Mouse (Mus musculus): ENCODE results near the gene Sart1. TPM values are rescaled to one million over a fixed set of nuclear protein-coding genes. Genes with fewer than 3 reads are reported as not detected.

Sart1 gene
- polyA plus RNA-seq, 1 experiment, result 48.9 TPM

DNA sequence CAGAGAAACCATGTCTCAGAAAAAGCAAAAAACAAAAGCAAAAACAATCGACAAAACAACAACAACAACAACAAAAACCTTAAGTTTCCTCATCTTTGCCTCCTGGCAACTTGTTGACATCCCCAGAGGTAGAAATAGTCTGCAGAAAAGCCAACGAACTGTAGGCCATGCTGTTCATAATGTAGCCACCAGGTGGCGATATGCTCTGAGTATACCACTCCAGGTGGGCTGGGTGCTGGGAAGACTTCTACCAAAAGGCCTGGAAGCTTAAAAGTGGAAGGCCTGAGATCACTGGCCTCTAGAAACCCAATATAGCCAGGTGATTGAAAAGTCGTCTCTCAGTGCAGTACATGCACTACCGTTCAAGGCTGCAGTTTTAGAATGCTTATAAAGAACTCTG lies 50.5 kb downstream of the Sart1 start:
- WGBS, result 22% methylated on average over 5 of the region's 5 CpGs
- no peaks in the 10 kb centered on the region for H3K36me3 ChIP-seq (ENCODE audit: control insufficient read depth, insufficient read depth, low read length)
- H3K4me3 ChIP-seq (ENCODE audit: control insufficient read depth, insufficient read depth, low read length), result no peak overlapping the region
- no peaks in the 10 kb centered on the region for H3K27me3 ChIP-seq (ENCODE audit: control insufficient read depth, insufficient read depth, low read length)
- peak; percentile 76 for DNase-seq
- H3K4me1 ChIP-seq (replicated peaks; ENCODE audit: control insufficient read depth, insufficient read depth, low read length), result no peaks in the 10 kb centered on the region
- TF ChIP-seq POLR2A (IDR thresholded peaks at IDR 0.05; ENCODE audit: control insufficient read depth, extremely low read depth, insufficient read depth, low read length, poor library complexity), result no peak
- no peak for TF ChIP-seq CTCF (IDR thresholded peaks at IDR 0.05; ENCODE audit: borderline replicate concordance, control insufficient read depth, extremely low read depth, insufficient read depth, low read length, poor library complexity)
- H3K27ac ChIP-seq (ENCODE audit: control insufficient read depth, insufficient read depth, low read length), result no peak overlapping the region

DNA sequence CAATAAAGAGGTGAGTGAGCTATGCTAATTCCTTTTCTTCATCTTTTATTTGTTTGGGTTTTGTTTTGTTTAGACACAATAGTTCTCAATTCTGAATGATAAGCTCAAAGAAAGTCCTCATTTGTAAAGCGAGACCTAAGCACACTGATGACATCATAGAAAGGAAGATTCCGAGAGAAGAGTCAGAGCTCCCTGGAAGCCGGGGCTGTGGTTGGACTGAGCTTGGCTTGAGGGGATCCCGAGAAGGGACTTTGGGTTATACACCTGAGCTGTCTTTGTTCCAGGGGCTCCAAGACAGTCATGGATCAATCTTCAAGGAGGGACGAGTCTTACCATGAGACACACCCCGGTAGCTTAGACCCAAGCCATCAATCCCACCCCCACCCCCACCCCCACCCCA lies 53.1 kb downstream of the Sart1 start, which contains the start of gene Catsper1:
TSS of gene Catsper1 (plus strand) at position 301 of the 400 bp plus-strand sequence.
- WGBS, result 95% methylated on average over 6 of the region's 6 CpGs
- H3K27ac ChIP-seq (ENCODE audit: control insufficient read depth, insufficient read depth, low read length), result no peak within 1 kb of the TSS
- DNase-seq, result no peak
- TF ChIP-seq POLR2A (IDR thresholded peaks at IDR 0.05; ENCODE audit: control insufficient read depth, extremely low read depth, insufficient read depth, low read length, poor library complexity) (no peak), CTCF (IDR thresholded peaks at IDR 0.05; ENCODE audit: borderline replicate concordance, control insufficient read depth, extremely low read depth, insufficient read depth, low read length, poor library complexity) (no peak)
- H3K36me3 ChIP-seq (ENCODE audit: control insufficient read depth, insufficient read depth, low read length), result no peaks in the 10 kb centered on the region
- no peaks in the 10 kb centered on the region for H3K4me1 ChIP-seq (replicated peaks; ENCODE audit: control insufficient read depth, insufficient read depth, low read length)
- H3K27me3 ChIP-seq (ENCODE audit: control insufficient read depth, insufficient read depth, low read length), result no peaks in the 10 kb centered on the region; the same call in 1 of the 2 replicates
- H3K4me3 ChIP-seq (ENCODE audit: control insufficient read depth, insufficient read depth, low read length), result no peak within 1 kb of the TSS

DNA sequence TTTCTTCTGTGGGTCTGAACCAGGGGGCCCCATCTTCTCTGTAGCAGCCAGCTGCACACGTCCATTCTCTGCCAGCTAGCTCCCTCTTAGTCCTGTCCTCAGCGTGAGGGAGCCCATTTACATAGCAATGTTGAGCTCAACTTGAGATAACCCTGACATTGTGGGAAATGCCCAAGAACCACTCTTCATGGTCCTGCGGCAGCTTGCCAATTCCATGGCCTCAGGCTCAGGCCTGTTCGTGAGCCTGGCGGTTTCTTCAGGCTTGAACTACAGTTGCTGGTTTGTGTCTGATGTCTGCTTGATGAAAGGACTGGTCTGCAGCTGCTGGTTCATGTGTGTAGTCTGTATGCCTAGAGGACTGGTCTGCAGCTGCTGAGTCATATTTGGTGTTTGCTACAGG lies 53.8 kb downstream of the Sart1 start:
- TF ChIP-seq POLR2A (IDR thresholded peaks at IDR 0.05; ENCODE audit: control insufficient read depth, extremely low read depth, insufficient read depth, low read length, poor library complexity), result no peak
- no peak for TF ChIP-seq CTCF (IDR thresholded peaks at IDR 0.05; ENCODE audit: borderline replicate concordance, control insufficient read depth, extremely low read depth, insufficient read depth, low read length, poor library complexity)
- Histone ChIP-seq H3K36me3 (ENCODE audit: control insufficient read depth, insufficient read depth, low read length) (no peaks in the 10 kb centered on the region), H3K4me1 (replicated peaks; ENCODE audit: control insufficient read depth, insufficient read depth, low read length) (no peaks in the 10 kb centered on the region), H3K4me3 (ENCODE audit: control insufficient read depth, insufficient read depth, low read length) (no peak overlapping the region), H3K27me3 (ENCODE audit: control insufficient read depth, insufficient read depth, low read length) (no peaks in the 10 kb centered on the region; the same call in 1 of the 2 replicates), H3K27ac (ENCODE audit: control insufficient read depth, insufficient read depth, low read length) (no peak overlapping the region)
- no peak for DNase-seq
- 91% methylated on average over 5 of the region's 5 CpGs for WGBS

- no peaks in the 10 kb centered on the region; the same call in 1 of the 2 replicates for H3K27me3 ChIP-seq (ENCODE audit: control insufficient read depth, insufficient read depth, low read length)
- no peaks in the 10 kb centered on the region for H3K36me3 ChIP-seq (ENCODE audit: control insufficient read depth, insufficient read depth, low read length)
- WGBS, result 95% methylated on average over 19 of the region's 19 CpGs
- no peak for DNase-seq
- H3K4me1 ChIP-seq (replicated peaks; ENCODE audit: control insufficient read depth, insufficient read depth, low read length), result peaks cover 6% of the 10 kb centered on the region
- no peak overlapping the region for H3K4me3 ChIP-seq (ENCODE audit: control insufficient read depth, insufficient read depth, low read length)
- H3K27ac ChIP-seq (ENCODE audit: control insufficient read depth, insufficient read depth, low read length), result no peak overlapping the region
- no peak for TF ChIP-seq CTCF (IDR thresholded peaks at IDR 0.05; ENCODE audit: borderline replicate concordance, control insufficient read depth, extremely low read depth, insufficient read depth, low read length, poor library complexity)
- no peak for TF ChIP-seq POLR2A (IDR thresholded peaks at IDR 0.05; ENCODE audit: control insufficient read depth, extremely low read depth, insufficient read depth, low read length, poor library complexity)
Measured at GRCm38 (mm10) chr19:5327970-5328369, 60.5 kb downstream of the Sart1 start.

Other genes starting within 250 kb of the Sart1 start
- gene Pacs1, start 115.6 kb downstream of the Sart1 start, polyA plus RNA-seq (2012; rRNA removed), result 58.9 and 64.9 TPM in 2 replicates
- 213 and 250 TPM in 2 replicates for gene Sf3b2, start 93.2 kb downstream of the Sart1 start, polyA plus RNA-seq (2012; rRNA removed)
- gene Gal3st3, start 90.4 kb downstream of the Sart1 start, polyA plus RNA-seq (2012; rRNA removed), result 4.8 and 6.3 TPM in 2 replicates
- not detected in 2 replicates for gene Catsper1, start 53.0 kb downstream of the Sart1 start, polyA plus RNA-seq (2012; rRNA removed)
- 60.2 and 101 TPM in 2 replicates for gene Cst6, start 39.1 kb downstream of the Sart1 start, polyA plus RNA-seq (2012; rRNA removed)
- gene Eif1ad, start 22.0 kb downstream of the Sart1 start, polyA plus RNA-seq (2012; rRNA removed), result 50.0 and 51.3 TPM in 2 replicates
- 294 and 314 TPM in 2 replicates for gene Banf1, start 21.5 kb downstream of the Sart1 start, polyA plus RNA-seq (2012; rRNA removed)
- 0.14 and 0.59 TPM in 2 replicates for gene Tsga10ip, start 13.8 kb upstream of the Sart1 start, polyA plus RNA-seq (2012; rRNA removed)
- gene Drap1, start 36.3 kb upstream of the Sart1 start, polyA plus RNA-seq (2012; rRNA removed), result 112 and 133 TPM in 2 replicates
- 145 and 149 TPM in 2 replicates for gene AI837181, start 36.4 kb upstream of the Sart1 start, polyA plus RNA-seq (2012; rRNA removed)
- gene Fosl1, start 58.8 kb upstream of the Sart1 start, polyA plus RNA-seq (2012; rRNA removed), result 0.16 TPM in 1 of 2 replicates, not detected in the other
- gene Ccdc85b, start 69.2 kb upstream of the Sart1 start, polyA plus RNA-seq (2012; rRNA removed), result 8.1 and 8.2 TPM in 2 replicates
- 142 and 157 TPM in 2 replicates for gene Fibp, start 71.9 kb upstream of the Sart1 start, polyA plus RNA-seq (2012; rRNA removed)
- 49.1 and 54.3 TPM in 2 replicates for gene Ctsw, start 79.8 kb upstream of the Sart1 start, polyA plus RNA-seq (2012; rRNA removed)
- gene Efemp2, start 85.3 kb upstream of the Sart1 start, polyA plus RNA-seq (2012; rRNA removed), result 17.3 and 21.6 TPM in 2 replicates
- 127 and 149 TPM in 2 replicates for gene Mus81, start 99.7 kb upstream of the Sart1 start, polyA plus RNA-seq (2012; rRNA removed)
- 1,557 and 1,580 TPM in 2 replicates for gene Cfl1, start 101.8 kb upstream of the Sart1 start, polyA plus RNA-seq (2012; rRNA removed)
- 3.3 and 3.5 TPM in 2 replicates for gene 1700020D05Rik, start 115.1 kb upstream of the Sart1 start, polyA plus RNA-seq (2012; rRNA removed)
- gene Snx32, start 121.8 kb upstream of the Sart1 start, polyA plus RNA-seq (2012; rRNA removed), result 20.0 and 22.6 TPM in 2 replicates
- gene Ovol1, start 171.9 kb upstream of the Sart1 start, polyA plus RNA-seq (2012; rRNA removed), result 1.4 and 1.9 TPM in 2 replicates
- gene Ap5b1, start 179.3 kb upstream of the Sart1 start, polyA plus RNA-seq (2012; rRNA removed), result 35.0 and 38.9 TPM in 2 replicates
- 87.0 and 96.5 TPM in 2 replicates for gene Rnaseh2c, start 213.2 kb upstream of the Sart1 start, polyA plus RNA-seq (2012; rRNA removed)
- 90.0 and 106 TPM in 2 replicates for gene Kat5, start 221.5 kb upstream of the Sart1 start, polyA plus RNA-seq (2012; rRNA removed)
- gene Rela, start 248.8 kb upstream of the Sart1 start, polyA plus RNA-seq (2012; rRNA removed), result 112 and 142 TPM in 2 replicates